Mouse (Mus musculus) T-helper 2 cell (primary cell): ENCODE results near the gene Kcnk4.
"Not testable (repeated sequence)": the region's sequence is repeated elsewhere in the genome, so short reads cannot be mapped to it uniquely, and the experiment has no call there.

Source experiments
- in situ Hi-C: fragments of 300-600 bp; cut with MboI, MseI; formaldehyde crosslinking; loops from one replicate; pipeline ENCODE4 v1.15.1; 2025; ENCODE audit warnings: high pct_unique_total_duplicates

Gene Kcnk4

GRCm38 (mm10) chr19:6916496-6916895 lies 17.8 kb downstream of the Kcnk4 start:
- in situ Hi-C loops: no loop called here

GRCm38 (mm10) chr19:6915276-6915675 lies 19.0 kb downstream of the Kcnk4 start:
- in situ Hi-C loops: no loop called here

- in situ Hi-C loops: loop anchor here (5.0 kb wide), 2 partner anchors 57 to 63 kb away; partner anchors contain the start of genes Ccdc88b and Plcb3
Observed at GRCm38 (mm10) chr19:6914540-6914939, 19.8 kb downstream of the Kcnk4 start.

- in situ Hi-C loops: loop anchor here (5.0 kb wide), 2 partner anchors 57 to 63 kb away; partner anchors contain the start of genes Ccdc88b and Plcb3
Observed at GRCm38 (mm10) chr19:6913991-6914390, 20.3 kb downstream of the Kcnk4 start.

GRCm38 (mm10) chr19:6913036-6913435 lies 21.3 kb downstream of the Kcnk4 start:
- in situ Hi-C loops: loop anchor here (5.0 kb wide), 2 partner anchors 56 to 64 kb away; partner anchors contain the start of genes Ccdc88b and Plcb3

- in situ Hi-C loops: loop anchor here (5.0 kb wide), 2 partner anchors 55 to 65 kb away; partner anchors contain the start of genes Ccdc88b and Plcb3
Observed at GRCm38 (mm10) chr19:6912205-6912970, 21.9 kb downstream of the Kcnk4 start.

GRCm38 (mm10) chr19:6911101-6912074 lies 22.9 kb downstream of the Kcnk4 start:
- in situ Hi-C loops: loop anchor here (5.0 kb wide), 2 partner anchors 54 to 66 kb away; partner anchors contain the start of genes Ccdc88b and Plcb3

GRCm38 (mm10) chr19:6910306-6910705 lies 24.0 kb downstream of the Kcnk4 start:
- in situ Hi-C loops: loop anchor here (5.0 kb wide), 2 partner anchors 53 to 67 kb away; partner anchors contain the start of genes Ccdc88b and Plcb3

- in situ Hi-C loops: loop anchor here (5.0 kb wide), 2 partner anchors 52 to 68 kb away; partner anchors contain the start of genes Ccdc88b and Plcb3
Observed at GRCm38 (mm10) chr19:6909507-6910289, 24.6 kb downstream of the Kcnk4 start, which contains the start of the genes Trmt112 and Prdx5. Trmt112 (plus strand) TSS chr19:6909698. Prdx5 (minus strand) TSS chr19:6910106.

GRCm38 (mm10) chr19:6909021-6909420 lies 25.3 kb downstream of the Kcnk4 start:
- in situ Hi-C loops: no loop called here

- in situ Hi-C loops: no loop called here
Observed at GRCm38 (mm10) chr19:6907811-6908540, 26.3 kb downstream of the Kcnk4 start.

GRCm38 (mm10) chr19:6907094-6907493 lies 27.2 kb downstream of the Kcnk4 start:
- in situ Hi-C loops: no loop called here

GRCm38 (mm10) chr19:6906199-6906598 lies 28.1 kb downstream of the Kcnk4 start:
- in situ Hi-C loops: no loop called here

- in situ Hi-C loops: no loop called here
Observed at GRCm38 (mm10) chr19:6905498-6906159, 28.7 kb downstream of the Kcnk4 start.

GRCm38 (mm10) chr19:6904846-6905245 lies 29.5 kb downstream of the Kcnk4 start:
- in situ Hi-C loops: no loop called here

- in situ Hi-C loops: no loop called here
Observed at GRCm38 (mm10) chr19:6903031-6903430, 31.3 kb downstream of the Kcnk4 start.

- in situ Hi-C loops: no loop called here
Observed at GRCm38 (mm10) chr19:6899641-6900040, 34.7 kb downstream of the Kcnk4 start.

GRCm38 (mm10) chr19:6895608-6896305 lies 38.6 kb downstream of the Kcnk4 start:
- in situ Hi-C loops: not testable (repeated sequence)
